Mouse (Mus musculus) hindbrain, embryonic 15.5 days (tissue): ENCODE measurements around the gene Riox1. TPM values are rescaled to one million over a fixed set of nuclear protein-coding genes. Genes with fewer than 3 reads are reported as not detected.

Source experiments
- ATAC-seq: fragments of 200-750 bp; cut with Nextera tagmentation; 2 replicates; pipeline ENCODE4 v1.8.0; 2017; ENCODE audit warnings: low read depth, moderate number of reproducible peaks, moderate TSS enrichment; ENCODE audit not compliant: low FRiP score
- H3K27ac ChIP-seq: fragments of 300-500 bp; sonication (generic); replicated peaks from 2 replicates; pipeline ENCODE4 v1.5.1; 2015; ENCODE audit warnings: mild to moderate bottlenecking, inconsistent platforms
- H3K27me3 ChIP-seq: fragments of 300-500 bp; sonication (generic); 2 replicates; pipeline ENCODE4 v1.6.1; 2015; ENCODE audit warnings: control low read depth, inconsistent platforms
- H3K36me3 ChIP-seq: fragments of 300-500 bp; sonication (generic); 2 replicates; pipeline ENCODE4 v1.6.1; 2015; ENCODE audit warnings: control low read depth, inconsistent platforms
- H3K4me1 ChIP-seq: fragments of 300-500 bp; sonication (generic); replicated peaks from 2 replicates; pipeline ENCODE4 v1.6.1; 2015; ENCODE audit warnings: control low read depth, inconsistent platforms
- H3K4me2 ChIP-seq: fragments of 300-500 bp; sonication (generic); 2 replicates; pipeline ENCODE4 v1.6.1; 2015; ENCODE audit warnings: moderate library complexity, mild to moderate bottlenecking, inconsistent platforms
- H3K4me3 ChIP-seq: fragments of 300-500 bp; sonication (generic); 2 replicates; pipeline ENCODE4 v1.5.1; 2015; ENCODE audit warnings: mild to moderate bottlenecking, inconsistent platforms
- H3K9ac ChIP-seq: fragments of 300-500 bp; sonication (generic); 2 replicates; pipeline ENCODE4 v1.6.1; 2015; ENCODE audit warnings: inconsistent platforms
- H3K9me3 ChIP-seq: fragments of 300-500 bp; sonication (generic); 2 replicates; pipeline ENCODE4 v1.6.1; 2016; ENCODE audit warnings: control low read depth, inconsistent platforms
- whole genome bisulfite sequencing: fragments of 180-500 bp; shearing (Covaris S2); methylation state at CpG from one replicate; pipeline ENCODE4 v1.1.7; 2015; 5-methylcytosine and 5-hydroxymethylcytosine counted together
- polyA plus RNA-seq: library from polyadenylated mRNA; unstranded; fragments of >200 nt; fragmentation: Nextera tagmentation; extraction: Ambion mirVana; gene quantifications from 2 replicates; pipeline ENCODE4 v1.2.1, GENCODE M21; 2015

Riox1 gene
- polyA plus RNA-seq, 1 experiment from 2014 or later = 11.9 TPM

GRCm38 (mm10) chr12:83951711-83952575 lies 1.5 kb downstream of the Riox1 start:
- Histone ChIP-seq H3K27me3 (no peaks in the 10 kb centered on the region), H3K27ac (peak overlapping the region; percentile 86; the same call in 1 of the 2 replicates)
- 68% methylated on average over 32 of the region's 32 CpGs for WGBS

GRCm38 (mm10) chr12:83958278-83958677 lies 7.9 kb downstream of the Riox1 start:
- H3K36me3 ChIP-seq = peaks cover 6% of the 10 kb centered on the region
- no peaks in the 10 kb centered on the region for H3K9me3 ChIP-seq
- no peak overlapping the region for H3K9ac ChIP-seq
- ATAC-seq = no peak
- H3K4me1 ChIP-seq = peaks cover 5% of the 10 kb centered on the region
- H3K4me3 ChIP-seq = no peak overlapping the region
- no peak overlapping the region for H3K4me2 ChIP-seq
- H3K27me3 ChIP-seq = no peaks in the 10 kb centered on the region
- 94% methylated on average over 9 of the region's 9 CpGs for WGBS
- no peak overlapping the region for H3K27ac ChIP-seq

More at GRCm38 (mm10) chr12:83951711-83952575, 1.5 kb downstream of the Riox1 start:
- Histone ChIP-seq H3K9ac (peak overlapping the region; percentile 65), H3K4me1 (peaks cover 33% of the 10 kb centered on the region), H3K4me3 (peak overlapping the region; percentile 98), H3K9me3 (no peaks in the 10 kb centered on the region), H3K36me3 (peaks cover 9% of the 10 kb centered on the region), H3K4me2 (peak overlapping the region; percentile 85)
- no peak for ATAC-seq

- WGBS = 87% methylated on average over 7 of the region's 7 CpGs
- H3K27me3 ChIP-seq = no peaks in the 10 kb centered on the region
- no peaks in the 10 kb centered on the region for H3K4me1 ChIP-seq
These were observed 14.8 kb downstream of the Riox1 start for GRCm38 (mm10) chr12:83965235-83965634.

GRCm38 (mm10) chr12:83972117-83972516 lies 21.7 kb downstream of the Riox1 start:
- ATAC-seq = no peak
- Histone ChIP-seq H3K4me2 (no peak overlapping the region), H3K27me3 (no peaks in the 10 kb centered on the region), H3K9me3 (no peaks in the 10 kb centered on the region), H3K27ac (no peak overlapping the region), H3K36me3 (no peaks in the 10 kb centered on the region), H3K4me1 (no peaks in the 10 kb centered on the region), H3K4me3 (no peak overlapping the region), H3K9ac (no peak overlapping the region)
- WGBS = 76% methylated on average over 2 of the region's 2 CpGs

More at GRCm38 (mm10) chr12:83965235-83965634, 14.8 kb downstream of the Riox1 start:
- H3K4me3 ChIP-seq = no peak overlapping the region
- H3K4me2 ChIP-seq = no peak overlapping the region
- no peak overlapping the region for H3K9ac ChIP-seq
- no peak for ATAC-seq
- H3K9me3 ChIP-seq = no peaks in the 10 kb centered on the region
- H3K27ac ChIP-seq = no peak overlapping the region
- H3K36me3 ChIP-seq = no peaks in the 10 kb centered on the region

GRCm38 (mm10) chr12:83978862-83979261 lies 28.5 kb downstream of the Riox1 start:
- ATAC-seq = no peak
- Histone ChIP-seq H3K27ac (no peak overlapping the region), H3K4me2 (no peak overlapping the region), H3K27me3 (no peaks in the 10 kb centered on the region), H3K9me3 (no peaks in the 10 kb centered on the region), H3K9ac (no peak overlapping the region), H3K36me3 (no peaks in the 10 kb centered on the region), H3K4me3 (no peak overlapping the region), H3K4me1 (no peaks in the 10 kb centered on the region)
- WGBS = 89% methylated on average over 6 of the region's 6 CpGs

- Histone ChIP-seq H3K9ac (no peak overlapping the region), H3K36me3 (no peaks in the 10 kb centered on the region), H3K4me1 (no peaks in the 10 kb centered on the region), H3K27ac (no peak overlapping the region), H3K4me3 (no peak overlapping the region), H3K9me3 (no peaks in the 10 kb centered on the region), H3K27me3 (no peaks in the 10 kb centered on the region), H3K4me2 (no peak overlapping the region)
- ATAC-seq = no peak
- 93% methylated on average over 4 of the region's 4 CpGs for WGBS
These were observed 31.2 kb downstream of the Riox1 start for GRCm38 (mm10) chr12:83981615-83982014.

- WGBS = 82% methylated on average over 4 of the region's 4 CpGs
- H3K9ac ChIP-seq = no peak within 1 kb of the TSS
- ATAC-seq = no peak
- H3K4me2 ChIP-seq = no peak within 1 kb of the TSS
- H3K4me1 ChIP-seq = peaks cover 9% of the 10 kb centered on the region
- no peaks in the 10 kb centered on the region for H3K9me3 ChIP-seq
- no peak within 1 kb of the TSS for H3K4me3 ChIP-seq
- no peaks in the 10 kb centered on the region for H3K36me3 ChIP-seq
- H3K27me3 ChIP-seq = no peaks in the 10 kb centered on the region
- no peak within 1 kb of the TSS for H3K27ac ChIP-seq
These were observed 34.3 kb downstream of the Riox1 start, which contains the start of gene Heatr4 for GRCm38 (mm10) chr12:83984752-83985151. Heatr4 (minus strand) TSS chr12:83984852.

GRCm38 (mm10) chr12:83987242-83987582 lies 36.8 kb downstream of the Riox1 start:
- peak overlapping the region; percentile 60 for H3K4me3 ChIP-seq
- H3K27me3 ChIP-seq = no peaks in the 10 kb centered on the region
- peaks cover 9% of the 10 kb centered on the region for H3K4me1 ChIP-seq
- peak overlapping the region; percentile 91 for H3K27ac ChIP-seq
- H3K36me3 ChIP-seq = no peaks in the 10 kb centered on the region
- no peaks in the 10 kb centered on the region for H3K9me3 ChIP-seq
- peak overlapping the region; percentile 72; the same call in 1 of the 2 replicates for H3K9ac ChIP-seq
- peak overlapping the region; percentile 62 for H3K4me2 ChIP-seq
- no peak for ATAC-seq
- WGBS = 36% methylated on average over 8 of the region's 8 CpGs

- H3K9me3 ChIP-seq = no peaks in the 10 kb centered on the region
- under 1% methylated on average over 80 of the region's 80 CpGs for WGBS
- peak within 1 kb of the TSS; percentile 60 for H3K4me3 ChIP-seq
- H3K36me3 ChIP-seq = no peaks in the 10 kb centered on the region
- peak within 1 kb of the TSS; percentile 72 for H3K9ac ChIP-seq
- peak within 1 kb of the TSS; percentile 91 for H3K27ac ChIP-seq
- peak; percentile 94 for ATAC-seq
- peaks cover 9% of the 10 kb centered on the region for H3K4me1 ChIP-seq
- peak within 1 kb of the TSS; percentile 62 for H3K4me2 ChIP-seq
- no peaks in the 10 kb centered on the region for H3K27me3 ChIP-seq
These were observed 37.4 kb downstream of the Riox1 start, which contains the start of gene Acot2 for GRCm38 (mm10) chr12:83987583-83988441. Acot2 (plus strand) TSS chr12:83987861.

- peaks cover 9% of the 10 kb centered on the region for H3K4me1 ChIP-seq
- H3K9ac ChIP-seq = peak overlapping the region; percentile 72
- H3K9me3 ChIP-seq = no peaks in the 10 kb centered on the region
- 76% methylated on average over 4 of the region's 4 CpGs for WGBS
- H3K27ac ChIP-seq = peak overlapping the region; percentile 91
- H3K27me3 ChIP-seq = no peaks in the 10 kb centered on the region
- peak overlapping the region; percentile 62 for H3K4me2 ChIP-seq
- no peak for ATAC-seq
- peak overlapping the region; percentile 60 for H3K4me3 ChIP-seq
- no peaks in the 10 kb centered on the region for H3K36me3 ChIP-seq
These were observed 38.1 kb downstream of the Riox1 start for GRCm38 (mm10) chr12:83988483-83988882.

GRCm38 (mm10) chr12:83989378-83989777 lies 39.0 kb downstream of the Riox1 start:
- Histone ChIP-seq H3K9me3 (no peaks in the 10 kb centered on the region), H3K4me2 (0 out of 2 replicates have a peak overlapping the region, but pooled peaks have one; percentile 62), H3K9ac (no peak overlapping the region), H3K4me3 (no peak overlapping the region), H3K36me3 (no peaks in the 10 kb centered on the region), H3K27me3 (no peaks in the 10 kb centered on the region), H3K4me1 (peaks cover 9% of the 10 kb centered on the region), H3K27ac (no peak overlapping the region)
- no peak for ATAC-seq
- WGBS = 98% methylated on average over 4 of the region's 4 CpGs

- H3K4me3 ChIP-seq = no peak overlapping the region
- no peaks in the 10 kb centered on the region for H3K9me3 ChIP-seq
- 52% methylated on average over 2 of the region's 2 CpGs for WGBS
- ATAC-seq = no peak
- no peak overlapping the region for H3K4me2 ChIP-seq
- H3K27ac ChIP-seq = no peak overlapping the region
- no peaks in the 10 kb centered on the region for H3K27me3 ChIP-seq
- H3K9ac ChIP-seq = no peak overlapping the region
- no peaks in the 10 kb centered on the region for H3K4me1 ChIP-seq
- H3K36me3 ChIP-seq = no peaks in the 10 kb centered on the region
These were observed 46.8 kb downstream of the Riox1 start for GRCm38 (mm10) chr12:83997221-83997620.
